Mouse (Mus musculus): ENCODE measurements at regions not wholly inside any gene's neighbourhood (a gene's known extent, or its start where the extent isn't known, plus 50 kb on each side); places are given as distances from the start of the nearest gene placed in this dataset.

DNA sequence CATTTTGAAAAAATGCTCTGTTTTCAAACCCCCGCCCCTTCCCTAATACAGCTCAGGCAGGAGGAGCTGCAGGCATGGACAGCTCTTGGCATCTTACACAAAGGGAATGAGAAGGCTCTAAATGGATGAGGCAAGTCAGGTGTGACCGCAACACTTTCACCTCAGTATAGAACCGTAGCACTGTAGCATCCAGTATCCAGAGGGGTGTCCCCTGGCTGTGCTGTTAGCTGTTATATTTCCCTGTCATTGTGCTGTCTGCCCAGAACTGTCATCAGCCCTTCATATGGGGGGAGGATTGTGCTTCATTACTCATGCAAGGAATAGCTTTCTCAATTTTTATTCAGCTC, 82.4 kb upstream of the Frmd4b start:
- no peaks in the 10 kb centered on the region for H3K9me3 ChIP-seq (ENCODE audit: control insufficient read depth, low read length)
- no peak for ATAC-seq (replicated peaks; ENCODE audit: low FRiP score)
- H3K27ac ChIP-seq (ENCODE audit: low read depth, low read length): no peak overlapping the region
- no peaks in the 10 kb centered on the region for H3K36me3 ChIP-seq (ENCODE audit: control insufficient read depth, insufficient read depth, low read length)
- H3K4me2 ChIP-seq (ENCODE audit: low read depth, low read length, severe bottlenecking): no peak overlapping the region
- 75% methylated on average over 3 of the region's 3 CpGs for whole genome bisulfite sequencing
- no peaks in the 10 kb centered on the region for H3K27me3 ChIP-seq (ENCODE audit: control insufficient read depth, insufficient read depth, low read length)
- H3K4me3 ChIP-seq (ENCODE audit: low read depth, low read length): no peak overlapping the region
- no peaks in the 10 kb centered on the region for H3K4me1 ChIP-seq (replicated peaks; ENCODE audit: control insufficient read depth, insufficient read depth, low read length)
- no peak overlapping the region for H3K9ac ChIP-seq (ENCODE audit: low read length)
- no peak for DNase-seq (ENCODE audit: low spot score)

DNA sequence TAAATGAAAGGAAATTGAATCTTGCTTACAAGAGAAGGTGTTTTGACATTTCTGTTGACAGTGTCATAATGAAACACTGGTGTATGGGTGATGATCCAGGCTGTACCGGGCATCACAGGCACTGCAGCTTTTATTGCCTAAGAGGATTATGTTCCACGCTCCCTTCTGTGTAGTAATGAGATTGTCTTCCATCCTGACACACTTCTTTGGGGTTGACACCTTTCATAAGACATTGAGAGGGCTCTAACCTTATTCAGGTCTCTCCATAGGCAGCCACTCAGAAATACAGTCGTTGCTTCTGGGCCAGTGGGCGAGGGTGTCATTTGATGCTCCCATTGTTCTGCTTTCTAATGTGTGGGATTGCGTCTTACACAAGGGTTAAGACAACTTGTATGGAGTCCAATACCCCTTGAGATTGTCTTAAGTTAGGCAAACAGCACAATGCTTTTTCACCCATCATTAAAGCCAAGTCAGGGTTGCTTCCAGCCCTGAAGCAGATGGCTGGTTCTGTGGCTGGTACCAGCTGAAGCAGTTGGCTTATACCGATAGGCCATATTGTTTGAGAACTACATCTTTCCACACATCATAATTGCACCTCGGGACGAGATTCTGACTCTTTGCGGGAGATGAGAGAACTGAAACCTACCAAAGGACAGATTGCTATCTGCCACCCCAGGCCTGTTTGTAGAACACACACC, 81.9 kb upstream of the Frmd4b start:
- Histone ChIP-seq H3K4me3 (ENCODE audit: low read depth, low read length) (no peak overlapping the region), H3K4me1 (replicated peaks; ENCODE audit: control insufficient read depth, insufficient read depth, low read length) (no peaks in the 10 kb centered on the region), H3K27ac (ENCODE audit: low read depth, low read length) (no peak overlapping the region), H3K9me3 (ENCODE audit: control insufficient read depth, low read length) (no peaks in the 10 kb centered on the region), H3K27me3 (ENCODE audit: control insufficient read depth, insufficient read depth, low read length) (no peaks in the 10 kb centered on the region), H3K36me3 (ENCODE audit: control insufficient read depth, insufficient read depth, low read length) (no peaks in the 10 kb centered on the region), H3K9ac (ENCODE audit: low read length) (no peak overlapping the region), H3K4me2 (ENCODE audit: low read depth, low read length, severe bottlenecking) (no peak overlapping the region)
- no peak for ATAC-seq (replicated peaks; ENCODE audit: low FRiP score)
- DNase-seq (ENCODE audit: low spot score): no peak
- 52% methylated on average over 9 of the region's 9 CpGs for WGBS

DNA sequence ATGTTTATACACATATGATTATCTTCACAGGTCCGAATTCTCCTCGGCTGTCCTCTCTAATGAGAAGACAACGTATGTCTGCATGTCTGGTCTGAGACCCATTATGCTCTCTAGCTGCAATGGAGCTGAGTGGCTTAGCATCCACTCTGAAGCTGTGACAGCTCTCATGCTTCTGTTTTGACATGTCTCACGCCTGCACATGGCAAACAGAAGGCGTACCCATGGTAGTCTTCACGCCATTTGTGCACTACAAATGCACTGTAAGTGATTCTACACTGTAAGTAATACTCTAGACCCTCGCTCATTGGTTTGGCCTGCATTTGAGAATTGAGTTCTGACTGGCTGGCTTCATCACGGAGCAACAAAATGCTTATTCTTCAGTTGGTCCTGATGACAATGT, 75.9 kb upstream of the Frmd4b start:
- H3K4me3 ChIP-seq (ENCODE audit: low read depth, low read length): no peak overlapping the region
- WGBS: 87% methylated on average over 8 of the region's 8 CpGs
- H3K9ac ChIP-seq (ENCODE audit: low read length): no peak overlapping the region
- H3K27ac ChIP-seq (ENCODE audit: low read depth, low read length): no peak overlapping the region
- DNase-seq (ENCODE audit: low spot score): no peak
- H3K4me1 ChIP-seq (replicated peaks; ENCODE audit: control insufficient read depth, insufficient read depth, low read length): no peaks in the 10 kb centered on the region
- ATAC-seq (replicated peaks; ENCODE audit: low FRiP score): no peak
- no peak overlapping the region for H3K4me2 ChIP-seq (ENCODE audit: low read depth, low read length, severe bottlenecking)
- no peaks in the 10 kb centered on the region for H3K27me3 ChIP-seq (ENCODE audit: control insufficient read depth, insufficient read depth, low read length)
- no peaks in the 10 kb centered on the region for H3K36me3 ChIP-seq (ENCODE audit: control insufficient read depth, insufficient read depth, low read length)
- no peaks in the 10 kb centered on the region for H3K9me3 ChIP-seq (ENCODE audit: control insufficient read depth, low read length)

DNA sequence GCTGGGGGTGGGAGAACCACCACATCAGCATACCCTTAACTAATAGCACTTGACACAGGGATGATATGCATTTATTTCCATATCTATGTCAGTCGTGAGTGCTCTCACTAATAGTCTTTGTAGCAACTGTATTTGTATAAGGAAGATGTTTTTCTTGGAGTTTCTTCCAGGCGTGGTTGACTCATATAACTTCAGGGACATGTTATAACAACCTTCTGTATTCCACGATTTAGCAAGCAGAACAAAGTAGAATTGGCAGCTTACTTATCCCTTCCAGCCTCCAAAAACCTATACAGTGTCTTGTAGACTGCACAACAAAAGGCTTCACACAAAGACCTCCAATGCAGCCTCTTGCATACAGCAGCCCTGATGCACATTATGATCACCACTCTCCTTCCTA, 73.8 kb upstream of the Frmd4b start:
- DNase-seq (ENCODE audit: low spot score) (no peak), ATAC-seq (replicated peaks; ENCODE audit: low FRiP score) (no peak)
- WGBS: 79% methylated on average over 3 of the region's 3 CpGs
- Histone ChIP-seq H3K9ac (ENCODE audit: low read length) (no peak overlapping the region), H3K27ac (ENCODE audit: low read depth, low read length) (no peak overlapping the region), H3K36me3 (ENCODE audit: control insufficient read depth, insufficient read depth, low read length) (no peaks in the 10 kb centered on the region), H3K4me1 (replicated peaks; ENCODE audit: control insufficient read depth, insufficient read depth, low read length) (no peaks in the 10 kb centered on the region), H3K4me3 (ENCODE audit: low read depth, low read length) (no peak overlapping the region), H3K4me2 (ENCODE audit: low read depth, low read length, severe bottlenecking) (no peak overlapping the region), H3K27me3 (ENCODE audit: control insufficient read depth, insufficient read depth, low read length) (no peaks in the 10 kb centered on the region), H3K9me3 (ENCODE audit: control insufficient read depth, low read length) (no peaks in the 10 kb centered on the region)

DNA sequence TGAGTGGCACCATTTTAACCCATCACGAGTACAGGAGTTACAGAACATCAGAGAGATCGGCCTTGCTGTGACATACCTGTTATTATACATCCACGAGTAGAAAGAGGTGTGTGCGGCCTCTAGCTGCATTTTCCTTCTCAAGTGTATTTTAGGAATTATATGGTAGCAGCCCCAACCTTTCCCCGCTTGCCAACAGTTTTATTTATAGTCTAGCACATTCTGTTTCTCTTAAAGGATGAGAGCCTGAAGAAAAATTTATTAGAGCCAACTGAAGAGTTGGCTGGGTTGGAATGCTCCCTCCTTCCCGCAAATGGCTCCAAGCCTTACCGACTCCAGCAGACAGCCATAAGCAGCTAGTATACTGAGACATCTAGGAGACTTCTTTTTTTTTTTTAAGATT, 67.0 kb upstream of the Frmd4b start:
- no peak for ATAC-seq (replicated peaks; ENCODE audit: low FRiP score)
- no peak overlapping the region for H3K4me3 ChIP-seq (ENCODE audit: low read depth, low read length)

DNA sequence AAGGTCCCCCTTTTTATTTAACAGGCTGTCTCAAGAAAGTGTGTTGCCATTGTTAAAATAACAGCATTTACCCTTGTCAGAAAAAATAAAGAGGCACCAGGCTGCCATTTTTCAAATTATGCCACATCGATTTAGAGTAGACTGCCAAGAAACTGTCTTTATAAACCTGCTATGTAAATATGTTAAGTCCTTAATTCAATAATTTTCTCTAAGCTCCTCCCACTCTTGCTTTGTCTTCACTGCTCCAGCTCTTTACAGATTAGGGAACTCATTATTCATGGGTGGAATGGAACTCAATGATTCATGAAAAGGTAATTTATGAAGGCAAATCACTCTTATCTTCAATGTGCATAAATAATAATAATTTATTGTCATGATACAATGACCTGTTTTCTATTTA, 64.9 kb upstream of the Frmd4b start:
- ATAC-seq (replicated peaks; ENCODE audit: low FRiP score) (no peak), DNase-seq (ENCODE audit: low spot score) (no peak)
- no peak overlapping the region for H3K4me2 ChIP-seq (ENCODE audit: low read depth, low read length, severe bottlenecking)

More for the DNA sequence above, 67.0 kb upstream of the Frmd4b start:
- H3K27me3 ChIP-seq (ENCODE audit: control insufficient read depth, insufficient read depth, low read length): no peaks in the 10 kb centered on the region
- no peaks in the 10 kb centered on the region for H3K4me1 ChIP-seq (replicated peaks; ENCODE audit: control insufficient read depth, insufficient read depth, low read length)
- no peak for DNase-seq (ENCODE audit: low spot score)
- H3K4me2 ChIP-seq (ENCODE audit: low read depth, low read length, severe bottlenecking): no peak overlapping the region
- H3K27ac ChIP-seq (ENCODE audit: low read depth, low read length): no peak overlapping the region
- no peaks in the 10 kb centered on the region for H3K9me3 ChIP-seq (ENCODE audit: control insufficient read depth, low read length)
- no peaks in the 10 kb centered on the region for H3K36me3 ChIP-seq (ENCODE audit: control insufficient read depth, insufficient read depth, low read length)
- WGBS: 91% methylated on average over 7 of the region's 7 CpGs
- no peak overlapping the region for H3K9ac ChIP-seq (ENCODE audit: low read length)

DNA sequence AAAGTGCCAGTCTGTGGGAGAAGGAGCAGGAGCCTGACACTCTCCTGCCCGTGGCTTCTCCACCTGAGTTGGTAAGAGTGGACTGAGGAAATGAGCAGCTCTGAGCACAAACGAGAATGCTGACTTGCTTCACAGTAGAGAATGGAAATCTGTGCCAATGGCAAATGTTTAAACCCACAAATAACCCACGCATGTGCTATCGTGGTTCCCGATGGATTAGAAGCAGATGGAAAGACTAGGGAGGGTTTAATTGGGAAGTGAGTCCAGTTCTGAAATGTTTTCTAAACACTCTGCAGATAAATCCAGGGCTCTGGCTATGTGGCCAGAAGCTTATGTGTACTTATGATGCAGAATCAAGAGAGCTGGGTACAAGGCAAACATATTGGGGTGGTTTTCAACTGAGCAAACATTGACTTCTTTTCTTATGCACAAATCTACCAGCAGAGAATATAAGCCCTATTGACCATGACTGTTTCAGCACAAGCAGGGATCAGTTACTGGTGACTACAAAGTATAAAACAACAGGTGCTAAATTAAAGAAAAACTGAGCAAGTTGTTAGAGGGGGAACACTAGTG, 57.9 kb upstream of the Frmd4b start:
- H3K4me1 ChIP-seq (replicated peaks; ENCODE audit: control insufficient read depth, insufficient read depth, low read length): no peaks in the 10 kb centered on the region
- H3K4me2 ChIP-seq (ENCODE audit: low read depth, low read length, severe bottlenecking): no peak overlapping the region
- H3K27ac ChIP-seq (ENCODE audit: low read depth, low read length): no peak overlapping the region
- 85% methylated on average over 5 of the region's 5 CpGs for WGBS
- no peaks in the 10 kb centered on the region for H3K36me3 ChIP-seq (ENCODE audit: control insufficient read depth, insufficient read depth, low read length)
- no peaks in the 10 kb centered on the region for H3K27me3 ChIP-seq (ENCODE audit: control insufficient read depth, insufficient read depth, low read length)
- no peak overlapping the region for H3K4me3 ChIP-seq (ENCODE audit: low read depth, low read length)
- no peaks in the 10 kb centered on the region; the same call in 1 of the 2 replicates for H3K9me3 ChIP-seq (ENCODE audit: control insufficient read depth, low read length)
- H3K9ac ChIP-seq (ENCODE audit: low read length): no peak overlapping the region
- no peak for DNase-seq (ENCODE audit: low spot score)
- ATAC-seq (replicated peaks; ENCODE audit: low FRiP score): no peak

More for the DNA sequence above, 64.9 kb upstream of the Frmd4b start:
- Histone ChIP-seq H3K36me3 (ENCODE audit: control insufficient read depth, insufficient read depth, low read length) (no peaks in the 10 kb centered on the region), H3K27me3 (ENCODE audit: control insufficient read depth, insufficient read depth, low read length) (no peaks in the 10 kb centered on the region), H3K4me1 (replicated peaks; ENCODE audit: control insufficient read depth, insufficient read depth, low read length) (no peaks in the 10 kb centered on the region), H3K4me3 (ENCODE audit: low read depth, low read length) (no peak overlapping the region), H3K9me3 (ENCODE audit: control insufficient read depth, low read length) (no peaks in the 10 kb centered on the region), H3K9ac (ENCODE audit: low read length) (no peak overlapping the region), H3K27ac (ENCODE audit: low read depth, low read length) (no peak overlapping the region)
- 69% methylated on average over 1 of the region's 1 CpGs for WGBS

DNA sequence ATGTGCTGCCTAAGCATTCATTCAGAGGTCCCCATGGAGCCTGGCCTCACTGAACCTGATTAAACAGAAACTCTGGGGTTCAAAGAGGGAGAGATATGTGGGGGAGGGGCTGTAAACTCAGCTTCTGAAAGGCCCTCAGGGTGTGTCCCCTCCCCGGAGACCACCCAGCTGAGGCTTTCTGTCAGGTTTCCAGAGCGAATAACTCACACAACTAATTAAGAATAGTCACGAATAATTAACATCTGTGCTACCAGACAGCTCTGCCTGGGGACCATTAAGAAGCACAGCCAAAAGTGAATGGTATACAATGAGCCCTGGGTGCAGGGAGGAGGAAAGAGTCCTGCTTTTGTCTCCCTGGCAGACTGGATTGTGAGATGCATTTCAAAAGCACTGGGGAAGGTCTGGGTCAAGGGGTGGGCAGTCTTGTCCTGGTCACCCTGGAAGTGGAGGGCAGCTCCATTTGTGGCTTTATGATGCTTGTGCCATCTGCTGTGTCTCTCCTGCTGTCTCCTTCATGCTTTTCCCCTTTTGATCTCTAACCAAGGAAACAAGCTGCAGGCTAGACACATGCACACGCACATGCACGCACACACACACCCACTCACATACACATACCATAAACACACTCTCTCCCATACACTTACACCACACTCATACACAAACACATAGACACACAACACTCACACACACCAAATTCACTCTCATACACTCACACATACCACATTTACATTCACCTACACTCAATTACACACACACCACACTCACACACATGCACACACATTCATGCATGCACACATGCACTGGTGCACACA, 49.7 kb upstream of the Frmd4b start:
- 15% methylated on average over 5 of the region's 5 CpGs for WGBS
- H3K9ac ChIP-seq (ENCODE audit: low read length): no peak overlapping the region
- H3K36me3 ChIP-seq (ENCODE audit: control insufficient read depth, insufficient read depth, low read length): no peaks in the 10 kb centered on the region
- H3K4me2 ChIP-seq (ENCODE audit: low read depth, low read length, severe bottlenecking): peak overlapping the region; percentile 11; the same call in 1 of the 2 replicates
- no peak overlapping the region for H3K4me3 ChIP-seq (ENCODE audit: low read depth, low read length)
- H3K27me3 ChIP-seq (ENCODE audit: control insufficient read depth, insufficient read depth, low read length): no peaks in the 10 kb centered on the region
- peak; percentile 86 for DNase-seq (ENCODE audit: low spot score)
- peak; percentile 97 for ATAC-seq (replicated peaks; ENCODE audit: low FRiP score)
- no peaks in the 10 kb centered on the region; the same call in 1 of the 2 replicates for H3K9me3 ChIP-seq (ENCODE audit: control insufficient read depth, low read length)
- peak overlapping the region; percentile 81 for H3K27ac ChIP-seq (ENCODE audit: low read depth, low read length)
- H3K4me1 ChIP-seq (replicated peaks; ENCODE audit: control insufficient read depth, insufficient read depth, low read length): peaks cover 13% of the 10 kb centered on the region; the same call in 1 of the 2 replicates
